Mouse (Mus musculus) kidney, embryonic 15.5 days (tissue): ENCODE measurements around the gene Rad18. TPM values are rescaled to one million over a fixed set of nuclear protein-coding genes. Genes with fewer than 3 reads are reported as not detected.

Source experiments
- ATAC-seq: fragments of 200-750 bp; cut with Nextera tagmentation; replicated peaks from 2 replicates; pipeline ENCODE4 v1.8.0; 2017; ENCODE audit warnings: moderate TSS enrichment; ENCODE audit not compliant: low FRiP score
- H3K27ac ChIP-seq: fragments of 300-500 bp; sonication (generic); 2 replicates; pipeline ENCODE4 v1.5.1; 2015; ENCODE audit warnings: mild to moderate bottlenecking, inconsistent platforms
- H3K27me3 ChIP-seq: fragments of 300-500 bp; sonication (generic); 2 replicates; pipeline ENCODE4 v1.6.1; 2015; ENCODE audit warnings: inconsistent platforms
- H3K36me3 ChIP-seq: fragments of 300-500 bp; sonication (generic); 2 replicates; pipeline ENCODE4 v1.6.1; 2015; ENCODE audit warnings: inconsistent platforms
- H3K4me1 ChIP-seq: fragments of 300-500 bp; sonication (generic); 2 replicates; pipeline ENCODE4 v1.6.1; 2015; ENCODE audit warnings: inconsistent platforms
- H3K4me2 ChIP-seq: fragments of 300-500 bp; sonication (generic); 2 replicates; pipeline ENCODE4 v1.6.1; 2015; ENCODE audit warnings: moderate library complexity, mild to moderate bottlenecking, inconsistent platforms
- H3K4me3 ChIP-seq: fragments of 300-500 bp; sonication (generic); replicated peaks from 2 replicates; pipeline ENCODE4 v1.5.1; 2015; ENCODE audit warnings: mild to moderate bottlenecking, inconsistent platforms
- H3K9ac ChIP-seq: fragments of 300-500 bp; sonication (generic); 2 replicates; pipeline ENCODE4 v1.6.1; 2015; ENCODE audit warnings: mild to moderate bottlenecking, inconsistent platforms
- H3K9me3 ChIP-seq: fragments of 300-500 bp; sonication (generic); replicated peaks from 2 replicates; pipeline ENCODE4 v1.6.1; 2016; ENCODE audit warnings: inconsistent platforms
- WGBS: fragments of 180-500 bp; shearing (Covaris S2); methylation state at CpG from one replicate; pipeline ENCODE4 v1.1.7; 2015; ENCODE audit warnings: mixed read lengths; 5-methylcytosine and 5-hydroxymethylcytosine counted together
- polyA plus RNA-seq: library from polyadenylated mRNA; unstranded; fragments of >200 nt; fragmentation: Nextera tagmentation; extraction: Ambion mirVana; gene quantifications from 2 replicates; pipeline ENCODE4 v1.2.1, GENCODE M21; 2015

Rad18 gene
- polyA plus RNA-seq, 1 experiment from 2014 or later, result 46.9 TPM

DNA sequence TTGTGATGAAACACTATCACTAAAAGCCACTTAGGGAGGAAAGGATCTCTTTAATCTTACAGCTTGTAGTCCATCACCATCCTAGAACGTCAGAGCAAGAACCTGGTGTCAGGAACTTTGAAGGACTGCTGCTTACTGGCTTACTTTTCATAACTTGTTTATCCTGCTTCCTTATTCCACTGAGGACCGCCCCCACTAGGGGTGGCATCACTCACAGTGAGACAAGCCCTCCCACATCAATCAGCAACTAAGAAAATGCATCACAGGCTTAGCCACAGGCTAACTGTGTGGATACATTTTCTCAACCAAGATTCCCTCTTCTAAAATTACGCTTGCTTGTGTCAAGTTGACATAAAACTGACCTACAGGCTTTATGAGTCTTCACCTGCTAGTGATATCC lies 121.9 kb downstream of the Rad18 start:
- Histone ChIP-seq H3K27me3 (no peaks in the 10 kb centered on the region), H3K4me3 (no peak overlapping the region), H3K27ac (no peak overlapping the region), H3K36me3 (no peaks in the 10 kb centered on the region), H3K9me3 (no peaks in the 10 kb centered on the region), H3K9ac (no peak overlapping the region), H3K4me1 (no peaks in the 10 kb centered on the region), H3K4me2 (no peak overlapping the region)
- 52% methylated on average over 3 of the region's 3 CpGs for WGBS
- ATAC-seq, result no peak

DNA sequence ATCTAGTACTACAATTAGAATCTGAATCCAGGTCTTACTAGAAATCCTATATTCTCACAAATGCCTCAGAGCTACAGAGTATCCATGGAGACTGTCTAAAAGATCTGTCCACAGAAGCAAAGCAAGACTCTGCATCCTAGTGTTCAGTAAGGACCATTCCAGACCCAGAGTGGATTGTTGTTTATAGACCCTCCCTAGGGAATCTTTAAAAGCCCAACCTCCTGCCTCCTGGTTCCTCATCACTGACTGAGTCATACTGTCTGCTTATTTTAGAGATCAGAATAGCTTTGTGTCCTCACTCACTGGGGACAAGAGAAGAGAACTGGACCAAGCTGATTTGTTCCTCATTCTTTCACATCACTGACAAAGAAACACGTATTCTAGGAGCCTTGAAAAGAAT lies 126.1 kb downstream of the Rad18 start:
- 54% methylated on average over 1 of the region's 1 CpGs for WGBS
- no peak overlapping the region for H3K4me2 ChIP-seq
- H3K27me3 ChIP-seq, result no peaks in the 10 kb centered on the region
- no peak for ATAC-seq
- H3K9me3 ChIP-seq, result no peaks in the 10 kb centered on the region
- H3K27ac ChIP-seq, result no peak overlapping the region
- H3K36me3 ChIP-seq, result no peaks in the 10 kb centered on the region
- no peak overlapping the region for H3K4me3 ChIP-seq
- H3K9ac ChIP-seq, result no peak overlapping the region
- H3K4me1 ChIP-seq, result no peaks in the 10 kb centered on the region

Other genes starting within 250 kb of the Rad18 start
- 2.1 and 5.2 TPM in 2 replicates for gene Cav3, start 237.2 kb downstream of the Rad18 start, polyA plus RNA-seq
- 5.8 and 6.0 TPM in 2 replicates for gene Oxtr, start 206.7 kb downstream of the Rad18 start, polyA plus RNA-seq